Mouse (Mus musculus) small intestine, adult 2 months (tissue): ENCODE data around the gene Nanos2.

ENCODE experiments used
- CTCF ChIP-seq: fragments of 200-500 bp; IDR thresholded peaks from 2 replicates; pipeline ENCODE4 v1.5.1; 2012; ENCODE audit warnings: low read depth, mild to moderate bottlenecking, control low read depth, inconsistent platforms, low read length, moderate library complexity, mixed read lengths; ENCODE audit not compliant: insufficient replicate concordance, insufficient read length; ENCODE audit errors: extremely low read depth
- POLR2A ChIP-seq: fragments of 200-500 bp; IDR thresholded peaks from 2 replicates; pipeline ENCODE4 v1.6.1; 2012; ENCODE audit warnings: low read depth, mild to moderate bottlenecking, control low read depth, inconsistent platforms, low read length, moderate library complexity

- TF ChIP-seq CTCF: no peak
- TF ChIP-seq POLR2A: no peak
Measured at GRCm38 (mm10) chr7:18988780-18989179, 1.6 kb downstream of the Nanos2 start.
